Mouse (Mus musculus) spleen, adult 2 months (tissue): ENCODE results near the gene Clec4a3.

Source experiments
- CTCF ChIP-seq: fragments of 200-500 bp; IDR thresholded peaks from 2 replicates; pipeline ENCODE4 v1.5.1; 2011; ENCODE audit warnings: mild to moderate bottlenecking, inconsistent platforms; ENCODE audit not compliant: insufficient read depth, insufficient read length, insufficient replicate concordance; ENCODE audit errors: extremely low read depth
- POLR2A ChIP-seq: fragments of 200-500 bp; IDR thresholded peaks from 2 replicates; pipeline ENCODE4 v1.6.1; 2011; ENCODE audit warnings: low read depth, low read length, inconsistent platforms

GRCm38 (mm10) chr6:122989876-122990437, 37.6 kb downstream of the Clec4a3 start, which contains the start of gene Clec4a4:
- no peak for TF ChIP-seq POLR2A
- TF ChIP-seq CTCF, result no peak
